Mouse (Mus musculus): ENCODE results near the gene Vwa7.
A peak's percentile ranks its signal among the peaks of the same experiment; 100 is the strongest.
"Not testable (repeated sequence)": the region's sequence is repeated elsewhere in the genome, so short reads cannot be mapped to it uniquely, and the experiment has no call there.

Vwa7 gene

DNA sequence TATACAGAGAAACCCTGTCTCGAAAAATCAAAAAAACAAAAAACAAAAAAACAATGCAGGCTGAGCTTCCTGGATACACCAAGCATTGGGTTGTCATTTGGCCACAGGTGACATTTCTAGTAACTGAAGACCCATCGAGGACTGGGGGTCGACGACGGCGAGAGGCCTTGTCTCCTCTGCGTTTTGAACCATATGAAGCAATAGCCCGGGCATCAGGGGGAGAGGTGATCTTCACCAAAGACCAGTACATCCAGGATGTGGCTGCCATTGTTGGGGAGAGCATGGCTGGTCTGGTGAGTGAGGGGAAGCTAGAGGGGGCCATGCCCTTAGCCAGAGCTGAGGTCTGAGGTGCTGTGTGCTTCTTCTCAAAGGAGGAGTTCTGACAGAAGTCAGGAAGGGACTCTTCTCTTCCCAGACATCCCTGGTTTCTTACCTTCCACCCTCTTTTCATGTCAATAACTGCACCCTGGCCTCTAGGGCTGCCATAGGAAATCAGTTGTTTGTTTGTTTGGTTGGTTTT is 6.2 kb downstream of the Vwa7 start:
- DNase-seq: no peak

DNA sequence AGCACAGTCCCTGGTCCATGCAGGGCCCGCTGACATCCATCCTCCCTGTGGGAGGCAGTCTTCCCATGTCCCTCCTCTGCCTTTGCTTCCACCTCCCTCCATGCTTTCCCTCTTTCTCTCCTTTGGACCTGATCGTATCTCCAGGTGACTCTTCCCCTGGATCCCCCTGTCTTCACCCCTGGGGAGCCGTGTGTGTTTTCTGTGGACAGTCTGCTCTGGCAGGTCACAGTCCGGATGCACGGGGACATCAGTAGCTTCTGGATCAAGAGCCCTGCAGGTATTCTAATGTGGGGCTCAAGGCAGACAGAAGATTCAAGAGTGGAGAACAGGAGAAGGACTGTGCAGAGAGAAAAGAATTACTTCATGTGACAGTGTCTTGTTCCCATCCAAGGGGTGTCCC is 6.8 kb downstream of the Vwa7 start:
- DNase-seq: no peak

DNA sequence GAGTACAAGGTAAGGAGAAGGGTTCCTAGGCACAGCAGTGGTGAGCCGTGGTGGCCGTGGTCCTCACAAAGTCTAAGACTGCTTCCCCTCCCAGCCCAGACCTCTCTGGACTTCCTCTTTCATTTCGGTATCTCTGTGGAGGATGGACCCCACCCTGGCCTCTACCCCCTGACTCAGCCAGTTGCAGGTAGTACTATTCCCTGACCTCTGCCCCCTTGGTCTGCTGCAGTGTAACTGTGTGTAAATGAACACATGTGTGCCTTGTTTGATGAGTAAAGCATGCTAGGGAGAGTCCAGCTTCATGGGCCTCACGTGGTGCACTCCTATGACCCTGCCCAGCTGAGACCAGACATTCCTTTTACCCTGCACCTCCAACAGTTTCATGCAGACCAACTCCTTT is 7.4 kb downstream of the Vwa7 start:
- peak; percentile 31 to 40 for DNase-seq

DNA sequence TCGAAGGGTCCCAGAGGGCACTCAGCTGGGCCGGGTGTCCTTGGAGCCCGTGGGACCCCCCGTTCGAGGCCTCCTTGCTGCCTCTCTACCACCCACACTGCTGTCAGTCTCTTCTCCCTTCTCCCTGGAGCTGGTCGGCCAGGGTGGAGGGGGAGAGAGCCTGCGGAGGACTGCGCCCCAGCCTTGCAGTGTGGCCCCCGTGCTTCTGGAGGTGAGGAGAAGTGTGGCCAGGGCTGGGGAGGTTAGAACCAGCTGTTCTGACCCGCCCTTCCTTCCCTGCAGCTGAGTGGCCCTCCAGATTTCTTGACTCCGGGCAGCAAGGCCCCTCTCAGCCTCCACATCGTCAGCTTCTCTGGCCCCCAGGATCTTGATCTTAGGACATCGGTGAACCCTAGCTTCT is 7.9 kb downstream of the Vwa7 start:
- DNase-seq: no peak

DNA sequence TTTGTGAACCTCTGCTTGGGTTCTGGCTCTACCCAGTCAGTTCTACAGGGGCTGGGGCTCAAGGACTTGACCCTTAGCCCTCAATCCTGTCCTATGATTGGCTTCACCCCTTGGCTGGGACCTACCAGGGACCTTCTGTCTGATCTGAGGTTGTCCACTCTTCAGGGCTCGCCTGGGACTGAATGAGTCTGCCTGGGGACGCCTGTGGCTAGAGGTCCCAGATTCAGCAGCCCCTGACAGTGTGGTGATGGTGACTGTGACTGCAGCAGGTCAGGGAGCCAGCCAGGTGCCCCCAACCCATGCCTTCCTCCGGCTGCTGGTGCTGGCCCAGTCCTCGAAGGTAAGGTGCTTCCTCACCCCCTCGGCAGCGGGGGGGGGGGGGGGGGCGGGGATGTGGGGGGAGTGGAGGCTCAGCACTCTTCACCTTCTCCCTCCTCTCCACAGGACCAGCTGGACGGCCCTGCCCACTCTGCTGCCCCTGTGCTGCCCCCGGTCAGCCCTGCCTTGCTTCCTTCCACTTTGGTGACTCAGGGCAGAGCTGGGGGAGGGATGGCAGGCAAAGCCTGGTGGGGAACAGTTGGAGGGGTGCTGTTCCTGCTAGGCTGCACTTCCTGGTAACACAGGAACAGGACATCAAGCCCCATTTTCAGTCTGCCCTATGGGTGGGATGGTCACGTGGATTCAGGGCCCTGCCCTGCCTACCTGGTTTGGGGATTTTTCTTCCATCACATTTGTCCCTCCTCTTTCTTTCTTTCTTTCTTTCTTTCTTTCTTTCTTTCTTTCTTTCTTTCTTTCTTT is 8.5 kb downstream of the Vwa7 start:
- no peak for DNase-seq

DNA sequence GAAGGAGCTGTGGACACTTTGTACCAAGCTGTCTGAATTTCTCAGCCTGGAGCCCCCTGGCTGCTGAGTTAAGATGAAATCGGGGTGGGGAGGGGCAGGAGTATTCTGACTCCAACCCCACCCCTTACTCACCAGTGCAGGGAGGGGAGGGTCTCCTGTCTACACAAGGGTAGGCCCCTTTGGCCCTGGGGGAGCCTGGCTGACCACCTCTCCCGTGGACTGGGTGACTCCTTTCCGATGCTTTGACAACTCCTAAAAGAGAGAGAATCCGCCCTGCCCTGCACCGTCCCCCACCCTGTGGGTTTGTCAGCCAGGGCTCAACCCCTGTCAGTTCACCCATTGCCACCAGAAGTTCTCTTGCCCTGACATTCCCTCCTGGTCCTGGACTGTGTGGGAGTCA is 9.8 kb downstream of the Vwa7 start:
- no peak for DNase-seq

DNA sequence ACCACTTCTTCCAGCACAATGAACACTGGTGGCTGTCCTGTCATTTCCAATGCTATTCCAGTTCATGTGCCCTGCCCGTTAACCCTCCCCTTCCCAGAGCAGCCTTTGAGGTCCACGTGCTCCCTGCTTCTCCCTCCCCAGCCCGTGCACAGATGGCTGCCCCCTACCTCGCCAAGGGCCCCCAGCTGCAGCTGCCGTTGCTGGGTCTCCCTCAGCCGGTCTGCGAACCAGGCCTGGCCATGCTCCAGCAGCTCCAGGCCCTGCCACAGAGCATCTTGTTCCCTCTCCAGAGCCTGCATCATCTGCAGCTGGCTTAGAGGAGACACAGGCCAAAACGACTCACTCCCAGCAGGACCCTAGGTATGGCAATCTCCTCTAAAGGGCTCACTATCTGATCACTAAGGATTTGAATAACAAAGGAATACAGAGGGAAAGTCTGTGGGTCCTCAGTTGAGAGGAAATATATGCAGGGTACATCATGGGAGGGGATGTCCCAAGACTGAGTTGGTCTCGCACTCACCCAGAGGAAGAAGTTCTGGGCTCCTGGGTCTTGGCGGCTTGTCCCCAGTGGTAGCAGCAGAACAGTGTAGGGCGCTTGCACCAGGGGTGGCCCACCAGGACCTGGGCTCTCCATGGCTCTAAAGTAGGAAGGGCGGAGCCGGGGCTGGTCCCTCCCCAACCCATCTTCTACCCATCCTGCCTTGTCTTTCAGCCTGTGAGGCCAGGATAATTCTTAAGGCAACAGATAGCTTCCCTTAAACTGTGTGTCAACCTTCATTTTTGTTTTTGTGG is 11.1 kb downstream of the Vwa7 start, which contains the start of gene Sapcd1:
Gene Sapcd1 (minus strand): TSS at position 740 of the 792 bp plus-strand sequence.
- DNase-seq: peak; percentile 48 to 56

DNA sequence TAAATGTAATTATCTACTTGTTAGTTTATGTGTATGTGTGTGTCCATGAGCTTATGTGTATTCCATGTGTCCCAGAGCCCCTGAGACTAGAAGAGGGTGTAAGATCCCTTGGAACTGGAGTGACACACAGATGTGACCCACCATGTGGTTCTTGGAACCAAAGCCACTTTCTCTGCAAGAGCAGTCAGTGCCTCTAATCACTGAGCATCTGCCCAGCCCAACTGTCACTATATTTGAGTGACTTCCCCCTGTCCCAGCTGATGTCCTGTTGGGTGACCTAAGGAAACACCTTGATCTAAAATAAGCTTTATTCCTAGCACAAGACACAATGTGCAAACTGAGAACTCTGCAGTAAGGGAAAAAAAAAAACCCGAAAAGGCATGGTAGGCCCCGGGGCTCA is 11.9 kb downstream of the Vwa7 start:
- no peak for DNase-seq

DNA sequence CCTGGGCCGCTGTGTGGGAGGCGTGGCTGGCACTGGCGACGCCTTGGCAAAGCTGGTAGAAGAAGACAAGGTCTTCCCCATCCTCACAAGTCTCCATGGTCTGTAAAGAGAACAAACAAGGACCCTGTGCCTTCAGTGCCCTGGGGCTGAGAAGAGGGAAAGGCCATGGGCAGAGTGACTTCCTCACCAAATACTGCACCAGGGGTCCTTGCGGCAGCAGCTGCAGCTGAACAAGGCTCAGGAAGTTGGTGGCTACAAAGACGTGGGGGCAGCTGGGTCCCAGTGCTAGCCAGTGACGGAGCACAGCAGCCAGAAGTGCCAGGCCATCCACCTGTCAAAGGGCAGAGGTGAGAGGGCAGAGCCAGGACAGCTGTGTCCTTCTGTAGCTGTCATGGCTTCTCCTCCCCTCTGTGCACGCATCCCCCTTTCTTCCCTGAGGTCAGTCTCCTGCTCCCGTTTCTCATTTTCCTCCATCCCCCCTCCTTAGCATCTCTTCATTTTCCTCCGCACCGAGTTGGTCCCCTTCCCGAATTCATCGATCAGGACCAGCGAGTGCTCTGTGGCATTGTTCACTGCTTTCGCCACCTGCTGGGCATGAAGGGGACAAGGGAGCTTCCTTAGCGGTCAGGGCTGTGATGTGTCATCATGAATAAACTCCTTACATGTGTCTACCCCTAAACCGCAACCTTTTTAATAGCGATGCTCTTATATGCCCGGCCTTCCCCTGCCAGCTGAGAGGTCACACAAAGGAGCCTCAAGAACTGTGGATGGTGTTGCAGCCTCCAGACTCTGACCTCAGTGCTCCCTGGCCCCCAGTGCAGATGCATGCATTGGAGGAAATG is 13.5 kb downstream of the Vwa7 start:
- peak; percentile 49 to 51 for DNase-seq

DNA sequence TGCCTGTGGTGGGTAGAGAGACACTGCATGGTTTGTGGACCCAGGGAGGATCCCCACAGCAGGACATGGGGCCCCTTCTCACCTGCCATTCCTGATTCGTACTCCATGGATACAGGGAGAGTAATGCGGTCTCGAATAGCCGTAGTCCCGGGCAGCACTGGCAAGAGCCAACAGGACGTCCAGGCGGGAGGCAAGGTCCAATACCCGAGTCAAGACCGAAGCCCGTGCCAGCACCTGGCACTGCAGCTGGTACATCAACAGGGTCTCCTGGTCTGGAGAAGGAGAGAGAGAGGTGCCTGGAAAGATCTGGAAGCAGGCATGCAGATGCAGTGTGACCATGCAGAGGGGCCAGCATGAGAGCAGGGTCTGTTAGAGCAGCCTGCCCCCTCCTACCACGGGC is 14.9 kb downstream of the Vwa7 start:
- DNase-seq: no peak

DNA sequence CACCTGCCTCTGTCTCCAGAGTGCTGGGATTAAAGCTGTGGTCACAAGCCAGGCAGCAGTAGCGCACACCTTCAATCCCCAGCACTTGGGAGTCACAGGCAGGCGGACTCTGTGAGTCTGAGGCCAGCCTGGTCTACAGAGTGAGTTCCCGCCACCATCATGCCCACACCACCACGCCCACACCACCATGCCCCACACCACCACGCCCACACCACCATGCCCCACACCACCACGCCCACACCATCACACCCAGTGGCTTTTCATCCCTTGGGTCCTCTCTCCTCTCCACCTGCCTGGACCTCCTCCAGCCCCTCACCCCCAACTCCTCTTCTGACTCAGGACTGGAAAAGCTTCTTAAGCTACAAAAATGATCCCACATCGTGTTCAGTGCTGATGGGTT is 15.5 kb downstream of the Vwa7 start:
- DNase-seq: no peak

DNA sequence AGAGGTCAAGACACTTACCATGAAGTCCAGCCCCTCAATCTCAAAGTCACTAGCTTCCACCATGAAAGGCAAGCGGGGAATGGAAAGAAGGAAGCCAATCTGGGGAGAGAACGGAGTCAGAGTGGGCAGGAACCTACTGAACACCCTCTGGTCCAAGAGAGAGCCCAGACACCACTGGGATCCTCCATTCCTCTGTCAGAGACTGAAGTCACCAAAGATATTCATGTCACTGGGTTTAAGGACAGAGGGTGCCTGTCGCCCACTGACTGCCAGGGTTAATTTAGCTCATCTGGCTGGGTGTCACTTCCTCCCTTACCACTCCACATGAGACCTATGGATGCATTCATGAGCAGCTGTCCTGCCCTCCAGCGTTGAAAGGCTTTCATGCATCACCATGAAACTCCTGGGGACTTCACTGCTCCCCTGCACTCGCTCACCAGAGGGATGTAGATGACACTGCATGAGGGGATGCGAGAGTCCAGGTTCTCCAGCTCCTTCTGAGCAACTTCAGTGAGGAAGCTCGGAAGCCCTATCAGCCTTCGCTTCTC is 16.0 kb downstream of the Vwa7 start:
- peak in 1 of 2 experiments; percentile 30 for DNase-seq

DNA sequence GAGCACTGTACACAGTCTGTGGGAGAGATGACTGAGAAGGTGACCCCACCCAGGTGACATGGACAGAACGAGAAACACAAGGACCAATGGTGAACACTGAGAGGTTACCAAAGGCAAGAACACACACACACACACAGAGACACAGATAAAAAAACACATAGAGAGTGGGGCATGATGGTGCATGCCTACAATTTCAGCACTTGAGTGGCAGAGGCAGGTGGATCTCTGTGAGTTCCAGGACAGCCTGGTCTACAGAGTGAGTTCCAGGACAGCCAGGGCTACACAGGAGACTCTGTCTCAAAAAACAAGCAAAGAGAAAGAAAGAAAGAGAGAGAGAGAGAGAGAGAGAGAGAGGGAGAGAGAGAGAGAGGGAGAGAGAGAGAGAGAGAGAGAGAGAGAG is 17.3 kb downstream of the Vwa7 start:
- DNase-seq: not testable (repeated sequence)

DNA sequence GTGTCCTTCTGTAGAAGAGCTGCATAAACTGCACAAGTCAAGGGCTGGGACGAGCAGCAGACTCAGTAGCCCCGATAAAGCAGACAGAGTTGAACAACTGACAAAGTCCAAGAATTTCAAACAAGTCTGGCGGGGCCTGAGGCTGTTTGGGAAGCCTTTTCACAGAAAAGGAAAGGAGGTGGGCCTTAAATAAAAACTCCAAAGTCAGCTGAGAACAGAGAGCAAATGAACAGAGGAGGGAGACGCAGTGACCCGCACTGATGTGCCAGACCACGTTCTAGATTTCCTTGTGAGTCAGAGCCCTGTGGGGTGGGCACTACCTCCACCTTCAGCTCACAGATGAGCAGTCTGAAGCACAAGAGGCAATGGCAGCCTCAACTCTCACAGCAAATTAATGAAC is 18.5 kb downstream of the Vwa7 start:
- no peak for DNase-seq

DNA sequence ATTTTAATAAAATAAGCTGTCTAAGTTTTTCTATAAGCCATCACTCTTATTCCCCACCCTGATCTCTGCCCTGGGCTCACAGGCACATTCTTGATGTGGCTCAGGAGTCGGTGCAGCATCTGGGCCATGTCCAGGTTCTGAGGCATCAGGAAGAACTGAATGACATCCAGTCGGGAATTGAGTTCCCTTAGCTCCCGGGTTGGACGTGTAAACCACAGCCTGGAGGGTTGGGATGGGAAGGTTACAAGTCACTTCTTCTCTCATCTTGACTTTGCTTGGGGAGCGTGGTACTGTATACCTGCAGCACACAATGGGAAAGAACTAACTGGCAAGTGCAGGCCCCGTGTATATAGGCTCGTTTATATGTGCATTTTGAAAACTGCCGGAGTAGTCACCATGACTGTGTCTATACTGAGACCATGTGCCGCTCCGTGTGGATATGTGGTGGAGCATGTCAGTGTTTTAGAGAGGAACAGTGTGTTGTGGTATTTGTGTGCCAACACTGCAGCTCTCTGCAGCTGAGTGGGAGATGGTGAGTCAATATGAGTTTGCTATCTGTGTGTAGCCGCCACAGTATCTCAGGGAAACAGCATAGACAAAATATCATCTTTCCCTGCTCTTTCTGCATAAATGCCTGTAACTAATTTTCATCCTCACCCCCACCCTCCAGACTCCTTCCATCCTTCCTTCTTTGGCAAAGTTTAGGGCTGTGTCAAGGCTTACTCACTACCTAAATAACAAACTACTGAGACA is 22.9 kb downstream of the Vwa7 start:
- no peak for DNase-seq

DNA sequence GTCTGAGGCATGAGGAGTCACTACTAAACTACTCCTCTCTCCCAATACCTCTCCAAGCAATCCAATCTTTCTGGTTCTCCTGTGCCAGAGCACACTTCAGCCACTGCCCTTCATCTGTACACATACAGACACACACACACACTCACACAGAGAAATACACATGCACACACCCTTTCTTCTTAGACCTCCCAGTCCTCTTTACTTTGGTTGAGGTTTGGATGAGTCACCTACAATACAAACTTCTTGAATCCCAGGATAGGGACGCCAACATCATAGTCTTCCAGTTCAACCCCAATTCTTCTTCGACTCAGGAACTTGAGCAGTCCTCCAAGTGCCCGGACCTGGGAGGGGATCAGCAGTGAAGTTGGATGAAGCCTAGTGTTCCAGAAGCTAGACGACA is 27.4 kb downstream of the Vwa7 start:
- no peak for DNase-seq

DNA sequence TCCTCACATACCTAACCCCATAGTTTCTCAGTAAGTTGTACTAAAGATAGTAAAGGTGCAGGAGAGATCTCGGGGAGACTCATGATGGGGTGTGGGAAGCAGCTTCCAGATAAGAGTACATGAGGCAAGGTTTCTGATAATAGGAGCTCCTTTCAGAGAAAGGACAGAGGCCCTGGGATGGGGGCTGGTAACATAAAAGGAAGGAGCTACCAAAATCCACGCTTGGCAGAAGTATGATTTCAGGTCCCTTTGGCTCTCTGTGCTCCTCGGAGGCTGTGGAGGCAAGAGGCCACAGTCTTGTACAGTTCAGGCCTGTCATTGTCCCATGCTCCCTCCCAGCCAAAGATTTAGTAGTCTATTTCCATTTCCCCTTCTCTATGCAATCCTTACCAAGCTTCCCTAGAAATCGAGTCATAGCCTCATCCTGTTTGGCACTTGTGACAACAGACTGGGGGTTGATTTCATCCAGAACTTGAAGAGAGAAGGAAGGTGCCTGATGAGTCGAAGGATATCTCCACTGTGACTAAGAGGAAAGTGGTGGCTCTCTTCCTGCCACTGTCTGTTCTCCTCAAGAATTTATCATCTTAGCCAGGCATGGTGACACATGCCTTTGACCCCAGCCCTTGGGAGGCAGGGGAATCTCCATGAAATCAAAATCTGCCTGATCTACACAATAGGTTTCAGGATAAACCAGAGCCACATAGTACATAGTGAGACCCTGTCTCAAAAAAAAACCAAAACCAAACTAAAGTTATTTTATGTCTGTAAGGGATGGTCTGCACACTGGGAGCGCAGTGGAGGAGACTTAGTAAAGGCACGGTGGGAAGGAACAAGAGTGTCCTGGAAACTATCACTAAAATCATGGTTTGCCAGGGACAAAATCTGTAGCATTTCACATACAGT is 28.8 kb downstream of the Vwa7 start:
- no peak for DNase-seq

DNA sequence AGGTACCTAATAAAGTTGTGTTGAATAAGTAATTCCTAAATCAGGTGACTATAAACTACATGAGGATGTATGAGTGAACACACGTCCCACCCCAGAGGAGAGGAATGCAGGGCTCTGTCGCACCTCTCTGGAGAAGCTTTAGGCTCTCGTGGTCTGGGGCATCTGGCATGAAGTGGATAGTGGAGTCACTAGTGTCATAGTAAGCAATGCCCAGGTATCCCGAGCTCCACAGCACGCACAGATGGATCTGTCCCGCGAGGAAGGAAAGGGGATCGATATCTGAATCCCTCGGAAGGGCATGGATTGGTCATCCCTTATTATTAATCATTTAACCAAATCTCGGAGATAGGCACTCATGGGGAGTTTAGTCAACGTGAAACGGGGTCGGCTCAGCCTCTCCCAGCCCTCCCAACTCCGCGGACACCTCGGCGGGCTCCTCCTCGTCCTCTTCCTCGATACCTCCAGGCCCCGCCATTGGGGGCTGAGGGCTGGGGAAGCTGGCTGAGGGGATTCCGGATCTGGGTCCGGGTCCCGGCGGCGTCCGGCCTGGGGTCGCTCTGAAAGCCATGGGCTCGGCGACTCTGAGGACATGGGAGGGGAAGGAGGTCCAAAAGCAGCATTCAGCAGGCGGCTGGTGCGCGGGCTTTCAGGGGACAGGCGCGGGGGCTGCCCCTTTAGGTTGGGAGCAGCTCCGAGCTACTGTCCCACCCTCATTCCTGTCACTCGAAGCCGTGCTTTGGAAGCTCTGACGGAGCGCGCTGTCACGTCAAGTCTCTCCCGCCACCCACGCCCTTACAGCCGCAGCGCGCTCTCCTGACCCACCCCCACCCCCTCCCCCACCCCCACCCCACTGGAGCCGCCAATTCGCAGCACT is 29.7 kb downstream of the Vwa7 start:
- DNase-seq: no peak

DNA sequence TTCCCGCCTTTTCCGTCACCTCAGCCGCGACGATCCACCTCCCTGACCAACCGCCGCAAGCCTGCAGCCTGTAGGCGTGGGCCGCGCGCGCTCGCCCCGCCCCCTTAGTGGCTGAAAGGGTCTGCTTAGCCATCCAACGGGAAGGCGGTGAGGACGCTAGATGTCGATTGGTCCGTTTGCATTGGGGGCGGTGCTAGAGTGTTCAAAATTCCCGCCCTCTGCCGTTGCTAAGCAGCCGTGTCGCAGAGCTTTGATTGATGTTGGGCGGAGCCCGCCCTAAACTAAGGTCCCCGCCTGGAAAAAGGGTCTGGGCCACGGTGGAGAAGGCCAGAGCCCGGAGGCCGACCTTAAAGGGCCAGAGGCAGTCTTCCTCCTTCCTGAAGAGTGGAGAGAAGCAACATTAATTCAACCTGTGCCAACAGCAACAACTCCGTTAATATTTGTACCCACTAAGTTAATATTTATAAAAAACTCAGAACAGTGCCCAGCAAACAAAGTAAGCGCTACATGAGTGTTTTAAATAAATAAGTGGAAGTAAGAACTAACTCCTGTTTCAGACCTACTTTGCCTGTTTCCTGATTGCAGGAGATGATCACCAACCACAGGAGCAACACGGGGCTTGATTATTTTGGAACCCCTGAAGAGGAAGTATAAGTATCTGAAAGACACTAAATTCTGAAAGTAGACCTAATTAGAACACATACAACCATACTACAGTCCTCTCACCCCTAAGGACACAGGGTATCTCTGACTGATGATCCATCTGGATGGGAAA is 30.5 kb downstream of the Vwa7 start, which contains the start of gene Msh5:
Gene Msh5 (minus strand): TSS at position 65 of the 775 bp plus-strand sequence.
- DNase-seq: peak; percentile 96 to 97
